Mouse (Mus musculus) G1E (cell line): Measurements from ENCODE around the gene Fez2. TPM values are rescaled to one million over a fixed set of nuclear protein-coding genes. Genes with fewer than 3 reads are reported as not detected.

Experiments
- ATAC-seq: 2 replicates; pipeline ENCODE4 v1.8.0; 2016; ENCODE audit warnings: mild to moderate bottlenecking; ENCODE audit not compliant: insufficient number of reproducible peaks, poor library complexity, low FRiP score, severe bottlenecking; ENCODE audit errors: extremely low read depth
- DNase-seq: peaks from one replicate; pipeline ENCODE4 v3.0.0; 2012; ENCODE audit warnings: low spot score
- H3K27me3 ChIP-seq: 2 replicates; pipeline ENCODE4 v1.6.1; 2012; ENCODE audit warnings: mild to moderate bottlenecking, low read length, inconsistent platforms; ENCODE audit not compliant: insufficient read depth
- H3K36me3 ChIP-seq: replicated peaks from 2 replicates; pipeline ENCODE3; 2012; ENCODE audit warnings: mild to moderate bottlenecking, inconsistent platforms
- H3K4me1 ChIP-seq: 2 replicates; pipeline ENCODE4 v1.6.1; 2012; ENCODE audit warnings: low read depth, low read length, inconsistent platforms, mixed read lengths; ENCODE audit not compliant: insufficient read depth
- H3K4me3 ChIP-seq: 2 replicates; pipeline ENCODE4 v1.5.1; 2012; ENCODE audit warnings: low read depth, mild to moderate bottlenecking, inconsistent platforms, low read length, moderate library complexity, mixed read lengths
- H3K9me3 ChIP-seq: replicated peaks from 2 replicates; pipeline ENCODE4 v1.6.1; 2012; ENCODE audit warnings: inconsistent platforms
- CTCF ChIP-seq: IDR thresholded peaks from 2 replicates; pipeline ENCODE4 v1.5.1; 2012; ENCODE audit warnings: low read depth, low read length, inconsistent platforms, mixed read lengths
- GATA1 ChIP-seq: IDR thresholded peaks from 2 replicates; pipeline ENCODE4 v1.6.1; 2012; ENCODE audit warnings: borderline replicate concordance, low read length, inconsistent platforms, mixed read lengths
- GATA2 ChIP-seq: IDR thresholded peaks from 2 replicates; pipeline ENCODE4 v1.6.1; 2012; ENCODE audit warnings: low read depth, low read length, inconsistent platforms, borderline replicate concordance
- POLR2AphosphoS5 ChIP-seq: IDR thresholded peaks from 2 replicates; pipeline ENCODE4 v1.6.1; 2012; ENCODE audit warnings: low read depth, low read length, inconsistent platforms; ENCODE audit not compliant: insufficient replicate concordance
- TAL1 ChIP-seq: conservative IDR thresholded peaks from 2 replicates; pipeline ENCODE4 v1.6.1; 2012; ENCODE audit warnings: low read depth, low read length, inconsistent platforms, mixed read lengths
- polyA plus RNA-seq: library from polyadenylated mRNA; stranded (reverse); fragments of >175 nt; gene quantifications from 2 replicates; pipeline ENCODE4 v1.2.3, GENCODE M21; 2012
- total RNA-seq, 2 experiments: library from RNA; stranded (forward) in 1 of 2; stranded (reverse) in 1 of 2; fragments of 200-1000 nt in 1 of 2; fragments of >200 nt in 1 of 2; fragmentation: Nextera tagmentation in 1 of 2; gene quantifications; 2 replicates each; pipeline ENCODE4 v1.2.3; 2014 to 2017

The Fez2 gene
- total and polyA plus RNA-seq, 3 experiments = 3.1 to 14.6 (median 9.3) TPM

DNA sequence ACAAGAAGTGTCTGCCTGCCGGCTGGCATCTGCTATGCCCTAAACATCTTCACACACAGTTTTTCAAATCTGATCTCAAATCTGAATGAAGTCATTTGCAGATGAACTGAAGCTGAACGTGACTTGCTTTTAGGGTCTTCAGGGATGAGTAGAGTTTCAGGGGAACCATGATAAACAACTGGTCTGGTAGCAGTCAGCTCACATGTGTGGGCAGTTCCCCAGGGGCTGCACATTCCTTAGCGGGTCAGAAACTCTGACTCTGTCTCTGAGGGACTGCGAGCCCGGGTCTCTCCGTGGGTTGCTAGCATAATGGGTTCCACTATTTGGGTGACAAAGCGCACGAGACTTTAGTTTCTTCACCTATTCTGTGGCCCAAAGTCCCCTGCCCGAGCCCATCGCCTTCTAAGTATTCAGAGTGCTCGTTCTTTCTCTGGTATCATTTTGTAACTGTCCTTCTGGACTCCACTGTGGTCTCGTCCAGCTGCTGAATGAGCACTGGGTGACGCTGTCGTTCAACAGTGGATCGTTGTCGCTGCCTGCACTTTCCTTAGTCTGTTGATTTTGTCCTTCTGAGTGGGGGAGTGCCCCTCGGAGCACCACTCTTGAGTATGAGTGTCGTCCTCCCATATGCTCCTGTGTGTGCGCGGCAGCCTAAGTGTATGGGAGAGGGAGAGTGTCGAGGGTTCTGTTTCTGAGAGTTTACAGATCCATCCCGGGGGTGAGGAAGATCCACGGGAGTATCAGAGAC, 53.2 kb downstream of the Fez2 start:
- DNase-seq (no peak), ATAC-seq (no peak)
- Histone ChIP-seq H3K27me3 (no peaks in the 10 kb centered on the region), H3K4me3 (no peak overlapping the region), H3K4me1 (peaks cover 32% of the 10 kb centered on the region), H3K9me3 (no peaks in the 10 kb centered on the region), H3K36me3 (peaks cover 95% of the 10 kb centered on the region)
- TF ChIP-seq POLR2AphosphoS5 = no peak
- TF ChIP-seq TAL1 = no peak
- TF ChIP-seq GATA2 = no peak
- TF ChIP-seq CTCF = no peak
- TF ChIP-seq GATA1 = no peak

DNA sequence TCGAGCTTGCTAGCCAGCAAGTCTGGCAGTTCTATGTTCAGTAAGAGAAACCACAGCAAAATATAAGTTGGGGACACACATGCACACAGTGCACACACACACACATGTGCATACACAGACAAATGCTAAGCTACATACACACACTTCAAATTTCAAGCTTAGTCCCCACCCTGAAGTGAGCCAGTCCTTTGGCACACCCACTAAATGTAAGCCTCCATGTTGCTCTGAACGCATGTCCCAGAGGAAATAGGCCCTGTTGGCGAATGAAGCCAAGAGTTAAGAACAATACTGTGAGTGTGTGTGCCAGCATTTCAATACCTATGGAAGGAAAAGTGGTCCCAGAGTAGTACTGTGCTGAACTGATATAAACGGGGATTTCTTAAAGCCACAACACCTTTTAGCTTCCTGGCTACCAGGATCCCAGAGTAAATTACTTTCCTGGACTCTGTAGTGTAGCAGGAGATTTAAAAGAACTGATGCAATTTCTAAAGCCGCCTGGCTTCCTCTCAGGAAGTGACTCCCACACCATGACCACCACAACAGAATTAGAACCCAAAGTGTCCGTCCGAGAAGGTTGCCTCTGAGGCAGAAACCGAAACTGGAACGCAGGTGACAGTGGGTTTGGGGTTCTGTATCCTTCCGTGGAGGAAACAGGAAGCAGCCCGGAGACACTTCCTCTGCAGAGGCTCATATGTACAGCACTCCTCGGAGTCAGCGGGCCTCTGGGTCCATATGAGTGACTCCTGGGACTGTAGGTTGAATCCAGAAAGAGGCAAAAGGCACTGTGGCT, 55.8 kb downstream of the Fez2 start:
- TF ChIP-seq POLR2AphosphoS5 = no peak
- TF ChIP-seq GATA1 = no peak
- TF ChIP-seq CTCF = no peak
- no peak for TF ChIP-seq TAL1
- TF ChIP-seq GATA2 = no peak
- ATAC-seq (no peak), DNase-seq (no peak)
- H3K4me1 ChIP-seq = peaks cover 22% of the 10 kb centered on the region
- H3K36me3 ChIP-seq = peaks cover 89% of the 10 kb centered on the region
- no peaks in the 10 kb centered on the region for H3K27me3 ChIP-seq
- H3K9me3 ChIP-seq = no peaks in the 10 kb centered on the region
- H3K4me3 ChIP-seq = no peak overlapping the region

DNA sequence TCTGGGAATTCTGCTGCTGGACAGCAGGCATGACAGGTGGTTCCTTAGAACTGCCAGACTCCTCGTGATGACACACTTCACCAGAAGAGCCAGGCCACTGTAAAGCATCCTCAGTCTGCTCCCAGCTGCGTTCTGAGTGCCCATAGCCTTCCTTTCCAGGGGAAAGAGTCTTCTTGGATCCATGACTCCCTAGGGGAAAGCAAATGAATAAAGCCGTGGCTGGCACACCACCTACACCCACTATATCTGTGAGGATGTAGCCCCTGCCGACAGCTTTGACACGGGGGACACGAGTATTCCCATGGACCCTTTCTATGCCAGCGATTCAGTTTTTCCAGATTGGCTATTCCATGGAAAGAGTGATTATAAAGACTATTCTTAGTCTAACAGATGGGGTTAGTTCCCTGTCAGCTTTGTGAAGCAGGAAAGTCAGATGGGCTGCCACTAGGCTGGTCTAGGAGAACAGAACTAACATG, 59.7 kb downstream of the Fez2 start:
- Histone ChIP-seq H3K4me3 (no peak overlapping the region), H3K4me1 (peaks cover 17% of the 10 kb centered on the region), H3K36me3 (peaks cover 86% of the 10 kb centered on the region), H3K9me3 (no peaks in the 10 kb centered on the region), H3K27me3 (no peaks in the 10 kb centered on the region)
- no peak for DNase-seq
- no peak for TF ChIP-seq TAL1
- TF ChIP-seq CTCF = no peak
- no peak for TF ChIP-seq POLR2AphosphoS5
- TF ChIP-seq GATA2 = no peak
- no peak for ATAC-seq

DNA sequence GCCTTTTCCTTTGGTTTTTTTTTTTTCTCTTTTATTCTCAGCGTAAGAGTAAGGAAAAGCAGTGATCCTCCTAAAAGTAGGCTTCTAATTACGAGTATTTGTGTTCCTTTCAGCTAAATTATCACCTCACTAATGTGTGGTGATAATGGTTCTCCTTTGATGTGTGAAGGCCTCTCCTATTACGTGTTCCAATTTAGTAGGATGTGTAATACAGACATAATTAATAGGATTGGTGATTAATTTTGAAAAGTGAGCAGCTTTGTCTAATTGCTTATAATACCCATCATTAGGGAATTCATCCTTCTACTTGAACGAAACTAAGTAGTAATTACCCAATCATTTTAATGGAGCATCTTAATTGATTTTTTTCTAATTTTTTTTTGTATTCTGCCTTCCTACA, 60.2 kb downstream of the Fez2 start:
- Histone ChIP-seq H3K27me3 (no peaks in the 10 kb centered on the region), H3K4me1 (peaks cover 12% of the 10 kb centered on the region), H3K4me3 (no peak overlapping the region), H3K36me3 (peaks cover 85% of the 10 kb centered on the region), H3K9me3 (no peaks in the 10 kb centered on the region)
- DNase-seq = no peak
- ATAC-seq = no peak
- TF ChIP-seq CTCF = no peak
- TF ChIP-seq GATA1 = no peak
- TF ChIP-seq GATA2 = no peak
- TF ChIP-seq TAL1 = no peak
- no peak for TF ChIP-seq POLR2AphosphoS5

- Histone ChIP-seq H3K9me3 (no peaks in the 10 kb centered on the region), H3K27me3 (no peaks in the 10 kb centered on the region), H3K4me3 (no peak overlapping the region), H3K4me1 (no peaks in the 10 kb centered on the region), H3K36me3 (peaks cover 86% of the 10 kb centered on the region)
- ATAC-seq (no peak), DNase-seq (no peak)
- TF ChIP-seq POLR2AphosphoS5 (no peak), GATA2 (no peak), GATA1 (no peak), TAL1 (no peak), CTCF (no peak)
Measured at GRCm38 (mm10) chr17:78355611-78356010, 62.3 kb downstream of the Fez2 start.

- ATAC-seq (no peak), DNase-seq (no peak)
- H3K4me3 ChIP-seq = no peak overlapping the region
- no peaks in the 10 kb centered on the region for H3K27me3 ChIP-seq
- TF ChIP-seq POLR2AphosphoS5 (no peak), GATA1 (no peak), GATA2 (no peak), CTCF (no peak), TAL1 (no peak)
- peaks cover 86% of the 10 kb centered on the region for H3K36me3 ChIP-seq
- H3K9me3 ChIP-seq = no peaks in the 10 kb centered on the region
- no peaks in the 10 kb centered on the region for H3K4me1 ChIP-seq
Measured at GRCm38 (mm10) chr17:78354871-78355270, 63.1 kb downstream of the Fez2 start.
